Mouse (Mus musculus): Measurements from ENCODE around the gene Adamts15. TPM values are rescaled to one million over a fixed set of nuclear protein-coding genes. Genes with fewer than 3 reads are reported as not detected.

Adamts15 gene
- total and polyA plus RNA-seq, 2 experiments = 0.35 to 0.37 TPM

DNA sequence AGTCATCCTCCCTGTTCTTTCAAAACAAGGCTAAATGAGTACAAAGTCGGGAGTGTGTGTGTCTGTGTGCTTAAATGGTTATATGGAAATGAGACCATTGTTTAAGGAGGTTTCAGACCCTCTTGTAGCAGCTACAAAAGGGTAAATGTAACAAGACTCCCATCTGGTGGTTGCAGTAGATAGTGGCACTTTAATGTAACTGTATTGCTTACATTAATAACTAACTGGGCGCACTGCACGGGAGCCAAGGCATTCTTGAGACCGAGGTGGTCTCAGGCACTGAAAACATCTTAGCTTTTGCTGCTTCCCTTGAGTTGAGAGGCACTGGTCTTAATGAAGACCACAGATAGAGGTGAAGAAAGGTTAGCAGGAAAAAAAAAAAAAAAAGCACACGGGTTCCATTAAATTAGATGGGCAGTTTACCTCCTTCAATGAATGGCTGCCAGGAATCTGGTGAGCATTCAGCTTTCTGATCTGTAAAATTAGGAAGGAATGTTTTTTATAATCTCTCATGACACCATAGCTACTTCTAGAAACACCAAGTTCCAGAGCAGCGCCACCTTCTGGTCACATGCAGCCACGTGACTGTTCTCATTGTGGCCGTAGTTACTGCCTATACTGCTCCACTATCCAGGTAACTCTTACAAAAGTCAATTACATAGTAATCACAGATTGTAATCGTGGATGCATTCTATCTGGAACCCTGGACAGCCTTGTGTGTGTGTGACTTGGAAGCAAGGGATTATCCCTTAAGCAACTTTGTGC lies 14.6 kb upstream of the Adamts15 start:
- peak; percentile 53 for DNase-seq (ENCODE audit: extremely low read depth, low read depth, low spot score)
- Histone ChIP-seq H3K9ac (ENCODE audit: low read depth, low read length) (no peak overlapping the region), H3K36me3 (ENCODE audit: control insufficient read depth, insufficient read depth, low read length) (no peaks in the 10 kb centered on the region), H3K4me1 (ENCODE audit: control insufficient read depth, insufficient read depth, low read length) (no peaks in the 10 kb centered on the region), H3K27me3 (ENCODE audit: control insufficient read depth, insufficient read depth, low read length) (no peaks in the 10 kb centered on the region), H3K27ac (replicated peaks; ENCODE audit: insufficient read depth, low read depth, low read length) (no peak overlapping the region), H3K4me3 (ENCODE audit: insufficient read depth, low read depth, low read length) (no peak overlapping the region), H3K79me2 (ENCODE audit: control insufficient read depth, insufficient read depth, low read length) (no peaks in the 10 kb centered on the region)
- WGBS = 28% methylated on average over 9 of the region's 9 CpGs
- peak; percentile 69 for TF ChIP-seq CTCF (IDR thresholded peaks at IDR 0.05; ENCODE audit: low read depth, low read length)
- no peak for TF ChIP-seq POLR2A (IDR thresholded peaks at IDR 0.05; ENCODE audit: extremely low read depth, insufficient read depth, low read length)

DNA sequence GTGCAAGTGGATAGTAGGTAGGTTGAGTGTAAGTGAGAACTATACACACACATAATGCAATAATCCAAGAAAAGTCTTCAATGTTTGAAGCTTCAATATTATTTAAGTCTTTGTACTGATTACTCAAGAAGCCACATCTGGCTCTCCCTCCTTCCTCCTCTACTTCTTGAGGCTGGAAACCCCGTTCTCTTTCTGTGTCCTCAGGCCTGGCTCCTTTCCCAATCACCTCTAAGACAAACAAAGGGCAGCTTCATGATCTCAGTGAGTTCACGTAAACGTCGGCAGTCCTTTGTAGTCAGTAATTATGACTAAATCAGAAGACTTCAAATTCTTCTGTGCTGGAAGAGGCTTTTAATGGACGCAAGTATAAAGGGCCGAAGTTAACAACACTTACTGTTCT lies 12.6 kb upstream of the Adamts15 start:
- Histone ChIP-seq H3K4me3 (ENCODE audit: insufficient read depth, low read depth, low read length) (no peak overlapping the region), H3K36me3 (ENCODE audit: control insufficient read depth, insufficient read depth, low read length) (no peaks in the 10 kb centered on the region), H3K27ac (replicated peaks; ENCODE audit: insufficient read depth, low read depth, low read length) (no peak overlapping the region), H3K27me3 (ENCODE audit: control insufficient read depth, insufficient read depth, low read length) (no peaks in the 10 kb centered on the region), H3K4me1 (ENCODE audit: control insufficient read depth, insufficient read depth, low read length) (no peaks in the 10 kb centered on the region), H3K79me2 (ENCODE audit: control insufficient read depth, insufficient read depth, low read length) (no peaks in the 10 kb centered on the region), H3K9ac (ENCODE audit: low read depth, low read length) (no peak overlapping the region)
- WGBS = 41% methylated on average over 6 of the region's 6 CpGs
- TF ChIP-seq CTCF (IDR thresholded peaks at IDR 0.05; ENCODE audit: low read depth, low read length) (no peak), POLR2A (IDR thresholded peaks at IDR 0.05; ENCODE audit: extremely low read depth, insufficient read depth, low read length) (no peak)
- no peak for DNase-seq (ENCODE audit: extremely low read depth, low read depth, low spot score)

DNA sequence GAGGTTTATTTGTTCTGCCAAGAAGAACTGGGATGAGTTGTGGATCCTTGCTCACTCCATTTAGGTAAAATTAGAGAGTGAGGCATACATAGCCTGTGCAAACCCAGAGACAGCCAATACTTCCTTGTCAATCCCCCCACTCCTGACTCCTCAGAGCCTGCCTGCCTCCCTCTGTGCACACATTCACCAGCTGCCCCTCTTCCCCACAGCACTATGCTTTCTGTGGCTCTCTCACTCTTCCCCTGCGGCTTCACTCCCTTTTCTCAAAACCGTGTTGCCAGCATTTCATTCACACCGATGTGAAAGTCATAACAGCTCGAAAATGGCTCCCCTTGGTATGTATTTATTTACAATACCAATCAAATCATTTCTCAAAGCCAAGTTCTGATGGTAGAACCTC lies 10.1 kb upstream of the Adamts15 start:
- WGBS = 84% methylated on average over 4 of the region's 4 CpGs
- DNase-seq (ENCODE audit: extremely low read depth, low read depth, low spot score) = no peak
- no peaks in the 10 kb centered on the region for H3K36me3 ChIP-seq (ENCODE audit: control insufficient read depth, insufficient read depth, low read length)
- no peaks in the 10 kb centered on the region for H3K27me3 ChIP-seq (ENCODE audit: control insufficient read depth, insufficient read depth, low read length)
- H3K4me3 ChIP-seq (ENCODE audit: insufficient read depth, low read depth, low read length) = no peak overlapping the region
- H3K27ac ChIP-seq (replicated peaks; ENCODE audit: insufficient read depth, low read depth, low read length) = no peak overlapping the region
- TF ChIP-seq POLR2A (IDR thresholded peaks at IDR 0.05; ENCODE audit: extremely low read depth, insufficient read depth, low read length) (no peak), CTCF (IDR thresholded peaks at IDR 0.05; ENCODE audit: low read depth, low read length) (no peak)
- H3K9ac ChIP-seq (ENCODE audit: low read depth, low read length) = no peak overlapping the region
- H3K79me2 ChIP-seq (ENCODE audit: control insufficient read depth, insufficient read depth, low read length) = no peaks in the 10 kb centered on the region
- H3K4me1 ChIP-seq (ENCODE audit: control insufficient read depth, insufficient read depth, low read length) = no peaks in the 10 kb centered on the region

DNA sequence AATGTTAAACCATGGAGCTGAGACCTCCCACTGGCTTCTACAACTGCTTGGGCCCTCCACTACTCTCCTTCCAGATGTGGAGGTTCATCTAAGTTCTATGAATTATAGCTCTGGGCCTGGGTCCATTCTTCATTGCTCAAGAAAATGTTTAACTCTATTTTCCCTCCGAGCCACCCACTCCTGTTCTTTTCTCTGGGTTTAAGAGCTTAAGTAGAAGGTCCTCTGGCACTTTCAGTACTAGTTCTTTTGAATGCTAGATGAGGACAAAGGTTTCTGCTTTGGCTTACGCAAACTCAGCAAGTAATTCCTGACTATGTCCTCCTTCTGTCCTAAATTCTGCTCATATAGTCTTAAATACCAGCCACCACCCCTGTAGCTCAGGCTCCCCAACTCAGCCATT lies 6.5 kb upstream of the Adamts15 start:
- no peaks in the 10 kb centered on the region for H3K4me1 ChIP-seq (ENCODE audit: control insufficient read depth, insufficient read depth, low read length)
- WGBS = 90% methylated on average over 2 of the region's 2 CpGs
- TF ChIP-seq POLR2A (IDR thresholded peaks at IDR 0.05; ENCODE audit: extremely low read depth, insufficient read depth, low read length) = no peak
- no peak for TF ChIP-seq CTCF (IDR thresholded peaks at IDR 0.05; ENCODE audit: low read depth, low read length)
- no peak overlapping the region for H3K9ac ChIP-seq (ENCODE audit: low read depth, low read length)
- no peak overlapping the region for H3K4me3 ChIP-seq (ENCODE audit: insufficient read depth, low read depth, low read length)
- no peak for DNase-seq (ENCODE audit: extremely low read depth, low read depth, low spot score)
- H3K27ac ChIP-seq (replicated peaks; ENCODE audit: insufficient read depth, low read depth, low read length) = no peak overlapping the region
- H3K79me2 ChIP-seq (ENCODE audit: control insufficient read depth, insufficient read depth, low read length) = no peaks in the 10 kb centered on the region
- no peaks in the 10 kb centered on the region for H3K36me3 ChIP-seq (ENCODE audit: control insufficient read depth, insufficient read depth, low read length)
- H3K27me3 ChIP-seq (ENCODE audit: control insufficient read depth, insufficient read depth, low read length) = no peaks in the 10 kb centered on the region

DNA sequence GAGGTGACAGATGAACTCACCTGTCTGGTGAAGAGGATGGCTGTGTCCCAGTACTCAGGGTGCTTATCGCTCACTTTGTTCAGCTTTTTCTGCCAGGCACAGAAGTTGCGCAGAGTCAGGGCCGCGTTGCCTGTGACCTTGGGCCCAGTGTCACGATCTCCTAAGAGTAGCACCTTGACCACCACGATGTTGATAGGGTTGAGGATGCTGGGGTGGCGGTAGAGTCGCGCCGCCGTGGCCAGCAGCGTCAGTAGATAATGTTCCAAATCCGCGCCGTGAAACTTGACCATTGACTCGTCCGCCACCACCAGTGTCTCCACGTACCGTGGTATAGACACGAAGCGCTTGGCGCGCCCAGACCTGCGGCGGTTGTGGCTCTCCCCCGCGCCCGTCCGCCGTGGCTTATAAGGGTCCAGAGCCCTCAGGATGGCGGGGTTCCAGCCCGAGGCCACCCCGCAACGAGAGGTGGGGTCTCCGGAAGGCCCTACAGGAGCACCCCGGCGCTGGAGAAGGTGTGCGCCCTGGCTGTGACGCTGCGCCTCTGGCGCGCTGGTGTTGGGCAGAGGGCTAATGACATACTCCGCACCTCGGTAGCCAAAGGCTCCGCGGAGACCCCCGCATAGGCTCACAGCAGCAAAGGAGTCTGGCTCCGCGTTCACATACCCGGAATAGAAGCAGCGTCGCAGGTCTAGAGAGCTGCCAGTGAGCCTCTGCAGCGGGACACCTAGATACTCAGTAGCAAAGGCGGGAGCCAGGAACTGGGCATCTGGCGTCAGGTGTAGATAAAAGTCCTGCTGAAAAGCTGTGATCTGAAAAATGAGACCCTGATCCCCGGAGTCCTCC lies 770 bp downstream of the Adamts15 start:
- H3K27me3 ChIP-seq (ENCODE audit: control insufficient read depth, insufficient read depth, low read length) = 0 out of 2 replicates have a peak, but pooled peaks cover 4% of the 10 kb centered on the region
- H3K4me3 ChIP-seq (ENCODE audit: insufficient read depth, low read depth, low read length) = peak overlapping the region; percentile 57
- no peaks in the 10 kb centered on the region; the same call in 1 of the 2 replicates for H3K4me1 ChIP-seq (ENCODE audit: control insufficient read depth, insufficient read depth, low read length)
- H3K36me3 ChIP-seq (ENCODE audit: control insufficient read depth, insufficient read depth, low read length) = no peaks in the 10 kb centered on the region
- TF ChIP-seq CTCF (IDR thresholded peaks at IDR 0.05; ENCODE audit: low read depth, low read length) = no peak
- TF ChIP-seq POLR2A (IDR thresholded peaks at IDR 0.05; ENCODE audit: extremely low read depth, insufficient read depth, low read length) = no peak
- H3K9ac ChIP-seq (ENCODE audit: low read depth, low read length) = peak overlapping the region; percentile 5; the same call in 1 of the 2 replicates
- no peak overlapping the region for H3K27ac ChIP-seq (replicated peaks; ENCODE audit: insufficient read depth, low read depth, low read length)
- WGBS = 5% methylated on average over 56 of the region's 56 CpGs
- peak; percentile 9 for DNase-seq (ENCODE audit: extremely low read depth, low read depth, low spot score)
- H3K79me2 ChIP-seq (ENCODE audit: control insufficient read depth, insufficient read depth, low read length) = no peaks in the 10 kb centered on the region
